Mouse (Mus musculus): Measurements from ENCODE around the gene Dcaf15.

Gene Dcaf15

GRCm38 (mm10) chr8:84101476-84102270 is 2.9 kb downstream of the Dcaf15 start:
- DNase-seq (ENCODE audit: low read depth, low spot score): no peak

GRCm38 (mm10) chr8:84098376-84098775 is 6.2 kb downstream of the Dcaf15 start:
- no peak for DNase-seq (ENCODE audit: low read depth, low spot score)

GRCm38 (mm10) chr8:84096061-84096460 is 8.5 kb downstream of the Dcaf15 start:
- no peak for DNase-seq (ENCODE audit: low read depth, low spot score)

- no peak for DNase-seq (ENCODE audit: low read depth, low spot score)
These were observed 14.0 kb downstream of the Dcaf15 start for GRCm38 (mm10) chr8:84090585-84090984.

GRCm38 (mm10) chr8:84089277-84089676 is 15.3 kb downstream of the Dcaf15 start:
- DNase-seq (ENCODE audit: low read depth, low spot score): no peak

- DNase-seq (ENCODE audit: low read depth, low spot score): no peak
These were observed 16.7 kb downstream of the Dcaf15 start for GRCm38 (mm10) chr8:84087821-84088220.

GRCm38 (mm10) chr8:84087156-84087555 is 17.4 kb downstream of the Dcaf15 start:
- no peak for DNase-seq (ENCODE audit: low read depth, low spot score)

GRCm38 (mm10) chr8:84084341-84085115 is 20.0 kb downstream of the Dcaf15 start:
- DNase-seq (ENCODE audit: low read depth, low spot score): no peak

- DNase-seq (ENCODE audit: low read depth, low spot score): no peak
These were observed 20.7 kb downstream of the Dcaf15 start for GRCm38 (mm10) chr8:84083829-84084241.

- DNase-seq (ENCODE audit: low read depth, low spot score): no peak
These were observed 25.4 kb downstream of the Dcaf15 start for GRCm38 (mm10) chr8:84079206-84079605.

- no peak for DNase-seq (ENCODE audit: low read depth, low spot score)
These were observed 27.7 kb downstream of the Dcaf15 start for GRCm38 (mm10) chr8:84076849-84077248.

- DNase-seq (ENCODE audit: low read depth, low spot score): no peak
These were observed 28.2 kb downstream of the Dcaf15 start for GRCm38 (mm10) chr8:84076412-84076811.

GRCm38 (mm10) chr8:84073230-84073976 is 31.2 kb downstream of the Dcaf15 start:
- peak; percentile 89 for DNase-seq (ENCODE audit: low read depth, low spot score)

GRCm38 (mm10) chr8:84072321-84072720 is 32.2 kb downstream of the Dcaf15 start:
- DNase-seq (ENCODE audit: low read depth, low spot score): no peak

- DNase-seq (ENCODE audit: low read depth, low spot score): no peak
These were observed 32.6 kb downstream of the Dcaf15 start for GRCm38 (mm10) chr8:84071921-84072320.

GRCm38 (mm10) chr8:84070667-84071066 is 33.9 kb downstream of the Dcaf15 start:
- DNase-seq (ENCODE audit: low read depth, low spot score): no peak

- no peak for DNase-seq (ENCODE audit: low read depth, low spot score)
These were observed 34.3 kb downstream of the Dcaf15 start for GRCm38 (mm10) chr8:84070241-84070640.

- no peak for DNase-seq (ENCODE audit: low read depth, low spot score)
These were observed 34.8 kb downstream of the Dcaf15 start for GRCm38 (mm10) chr8:84069750-84070149.

- DNase-seq (ENCODE audit: low read depth, low spot score): no peak
These were observed 35.4 kb downstream of the Dcaf15 start for GRCm38 (mm10) chr8:84069169-84069568.

GRCm38 (mm10) chr8:84068316-84069035 is 36.1 kb downstream of the Dcaf15 start:
- DNase-seq (ENCODE audit: low read depth, low spot score): no peak

- DNase-seq (ENCODE audit: low read depth, low spot score): no peak
These were observed 36.7 kb downstream of the Dcaf15 start for GRCm38 (mm10) chr8:84067911-84068310.
